Mouse (Mus musculus) neural tube, embryonic 11.5 days (tissue): ENCODE measurements around the gene 2310030G06Rik. TPM values are rescaled to one million over a fixed set of nuclear protein-coding genes. Genes with fewer than 3 reads are reported as not detected.
A peak's percentile ranks its signal among the peaks of the same experiment; 100 is the strongest.

ENCODE experiments used
- ATAC-seq: fragments of 200-750 bp; cut with Nextera tagmentation; 2 replicates; pipeline ENCODE4 v1.8.0; 2017; ENCODE audit warnings: moderate number of reproducible peaks, mild to moderate bottlenecking, moderate TSS enrichment, moderate library complexity; ENCODE audit not compliant: insufficient read depth, low FRiP score, low TSS enrichment
- DNase-seq: peaks from one replicate; pipeline ENCODE4 v3.0.0-alpha.2; 2015; ENCODE audit warnings: low spot score
- H3K27ac ChIP-seq: fragments of 300-500 bp; sonication (generic); 2 replicates; pipeline ENCODE4 v1.5.1; 2014; ENCODE audit warnings: low read depth, mild to moderate bottlenecking, low read length
- H3K27me3 ChIP-seq: fragments of 300-500 bp; sonication (generic); 2 replicates; pipeline ENCODE4 v1.6.1; 2014; ENCODE audit warnings: mild to moderate bottlenecking, low read length, mixed read lengths; ENCODE audit not compliant: control insufficient read depth, insufficient read depth
- H3K36me3 ChIP-seq: fragments of 300-500 bp; sonication (generic); 2 replicates; pipeline ENCODE4 v1.6.1; 2014; ENCODE audit warnings: mild to moderate bottlenecking, low read length, moderate library complexity, mixed read lengths; ENCODE audit not compliant: control insufficient read depth, insufficient read depth
- H3K4me1 ChIP-seq: fragments of 300-500 bp; sonication (generic); 2 replicates; pipeline ENCODE4 v1.6.1; 2014; ENCODE audit warnings: low read length, mixed read lengths; ENCODE audit not compliant: control insufficient read depth, insufficient read depth
- H3K4me2 ChIP-seq: fragments of 300-500 bp; sonication (generic); 2 replicates; pipeline ENCODE4 v1.6.1; 2014; ENCODE audit warnings: low read depth, mild to moderate bottlenecking, moderate library complexity
- H3K4me3 ChIP-seq: fragments of 300-500 bp; sonication (generic); 2 replicates; pipeline ENCODE4 v1.5.1; 2014; ENCODE audit warnings: low read depth, low read length
- H3K9ac ChIP-seq: fragments of 300-500 bp; sonication (generic); 2 replicates; pipeline ENCODE4 v1.6.1; 2014; ENCODE audit warnings: mild to moderate bottlenecking, low read length
- H3K9me3 ChIP-seq: fragments of 300-500 bp; sonication (generic); 2 replicates; pipeline ENCODE4 v1.6.1; 2016; ENCODE audit warnings: low read length; ENCODE audit not compliant: control insufficient read depth
- WGBS: fragments of 180-500 bp; shearing (Covaris S2); extraction: QIAGEN DNeasy Blood & Tissue Kit; methylation state at CpG from one replicate; pipeline ENCODE4 v1.1.7; 2014; 5-methylcytosine and 5-hydroxymethylcytosine counted together
- polyA plus RNA-seq: library from polyadenylated mRNA; unstranded; fragments of >200 nt; fragmentation: Nextera tagmentation; extraction: Ambion mirVana; gene quantifications from 2 replicates; pipeline ENCODE4 v1.2.1, GENCODE M21; 2014

2310030G06Rik gene
- polyA plus RNA-seq, 1 experiment from 2014 or later = 1.1 TPM

DNA sequence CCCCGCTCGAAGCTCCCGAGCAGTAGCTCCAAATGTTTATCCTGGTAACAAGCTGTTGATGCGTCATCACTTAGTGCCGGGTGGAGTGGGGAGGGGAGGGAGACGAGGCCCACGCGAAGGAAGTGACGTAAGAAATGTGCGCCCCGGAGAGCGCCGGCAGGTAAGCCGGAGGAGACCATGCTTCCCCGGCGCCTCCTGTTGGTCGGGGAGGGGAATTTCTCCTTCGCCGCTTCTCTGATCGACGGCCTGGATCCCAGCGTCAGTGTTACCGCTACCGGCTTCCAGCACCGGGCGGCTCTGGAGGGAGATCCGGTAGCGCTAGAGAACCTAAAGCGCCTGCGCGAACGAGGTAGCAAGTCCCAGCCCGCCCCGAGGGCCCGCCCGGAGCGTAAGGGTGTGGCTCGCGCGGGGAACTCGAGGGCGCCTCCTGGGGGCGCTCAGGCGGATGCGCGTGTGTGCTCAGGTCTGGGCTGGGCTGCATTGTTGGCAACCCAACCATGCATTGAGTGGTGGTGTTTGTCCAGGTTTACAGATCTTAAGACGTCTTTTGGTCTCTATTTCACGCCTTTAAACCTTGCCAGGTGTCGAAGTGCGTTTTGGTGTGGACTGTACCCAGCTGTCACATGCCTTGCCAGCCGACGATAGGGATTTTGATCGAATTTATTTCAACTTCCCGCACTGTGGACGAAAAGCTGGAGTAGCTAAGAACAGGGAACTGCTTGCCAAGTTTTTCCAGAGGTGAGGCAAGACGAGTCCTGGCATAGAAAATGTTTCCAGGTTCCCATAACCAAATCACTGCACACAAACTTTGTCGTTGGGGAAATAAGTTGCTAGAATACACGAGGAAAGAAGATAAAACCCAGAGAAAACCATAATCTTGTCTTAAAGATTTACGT, 22.0 kb upstream of the 2310030G06Rik start, which contains the start of gene Fdxacb1:
TSS of gene Fdxacb1 (plus strand) at position 130 of the 896 bp plus-strand sequence.
- peak within 1 kb of the TSS; percentile 71 for H3K4me2 ChIP-seq
- peak; percentile 97 for DNase-seq
- WGBS = 5% methylated on average over 59 of the region's 59 CpGs
- H3K27me3 ChIP-seq = no peaks in the 10 kb centered on the region
- no peaks in the 10 kb centered on the region for H3K36me3 ChIP-seq
- peak within 1 kb of the TSS; percentile 59 for H3K4me3 ChIP-seq
- ATAC-seq = peak; percentile 95
- H3K9me3 ChIP-seq = no peaks in the 10 kb centered on the region
- H3K9ac ChIP-seq = peak within 1 kb of the TSS; percentile 65
- H3K4me1 ChIP-seq = no peaks in the 10 kb centered on the region; the same call in 1 of the 2 replicates
- peak within 1 kb of the TSS; percentile 68 for H3K27ac ChIP-seq

- Histone ChIP-seq H3K9ac (peak overlapping the region; percentile 65), H3K4me3 (peak overlapping the region; percentile 59), H3K36me3 (no peaks in the 10 kb centered on the region), H3K4me2 (peak overlapping the region; percentile 71), H3K9me3 (no peaks in the 10 kb centered on the region), H3K27ac (no peak overlapping the region), H3K4me1 (no peaks in the 10 kb centered on the region; the same call in 1 of the 2 replicates), H3K27me3 (no peaks in the 10 kb centered on the region)
- no peak for DNase-seq
- 8% methylated on average over 17 of the region's 17 CpGs for WGBS
- ATAC-seq = no peak
Measured at GRCm38 (mm10) chr9:50767531-50768106, 21.3 kb upstream of the 2310030G06Rik start.

- H3K4me3 ChIP-seq = no peak overlapping the region
- no peak overlapping the region for H3K27ac ChIP-seq
- no peak overlapping the region for H3K4me2 ChIP-seq
- no peaks in the 10 kb centered on the region for H3K27me3 ChIP-seq
- ATAC-seq = no peak
- no peaks in the 10 kb centered on the region; the same call in 1 of the 2 replicates for H3K4me1 ChIP-seq
- no peak for DNase-seq
- 69% methylated on average over 1 of the region's 1 CpGs for WGBS
- no peaks in the 10 kb centered on the region for H3K9me3 ChIP-seq
- no peaks in the 10 kb centered on the region for H3K36me3 ChIP-seq
- H3K9ac ChIP-seq = no peak overlapping the region
Measured at GRCm38 (mm10) chr9:50763331-50763730, 17.0 kb upstream of the 2310030G06Rik start.

DNA sequence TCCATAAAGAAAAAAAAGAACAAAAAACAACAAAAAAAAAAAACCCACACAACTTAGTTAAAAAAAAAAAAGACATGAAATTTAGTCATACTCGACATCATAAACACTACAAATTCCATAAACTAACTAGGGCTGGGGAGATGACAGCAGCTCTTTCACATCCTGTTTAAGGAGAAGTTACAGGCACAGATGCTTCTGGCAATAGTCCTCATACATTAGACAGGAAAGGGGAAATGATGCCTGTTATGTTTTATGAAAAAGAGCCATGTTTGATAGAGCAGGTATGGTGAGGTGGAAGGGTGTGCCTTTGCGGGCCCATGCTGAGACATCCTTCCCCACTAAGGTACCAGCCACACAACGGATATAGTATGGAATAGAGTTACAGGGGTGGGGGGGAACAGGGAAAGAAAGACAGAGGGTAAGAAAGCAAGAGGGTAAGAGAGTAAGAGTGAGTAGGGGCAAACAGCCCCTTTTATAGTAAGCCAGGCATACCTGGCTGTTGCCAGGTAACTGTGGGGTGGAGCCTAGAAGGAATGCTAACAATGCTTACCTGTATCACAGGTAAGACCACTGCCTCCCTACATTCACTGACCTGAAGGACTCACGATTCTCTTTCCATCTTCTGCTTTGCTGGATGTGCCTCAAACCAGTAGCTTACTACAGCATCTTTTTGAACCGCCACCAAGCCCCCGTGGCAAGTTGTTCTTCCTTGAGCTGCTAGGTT, 15.3 kb upstream of the 2310030G06Rik start:
- H3K4me3 ChIP-seq = no peak overlapping the region

DNA sequence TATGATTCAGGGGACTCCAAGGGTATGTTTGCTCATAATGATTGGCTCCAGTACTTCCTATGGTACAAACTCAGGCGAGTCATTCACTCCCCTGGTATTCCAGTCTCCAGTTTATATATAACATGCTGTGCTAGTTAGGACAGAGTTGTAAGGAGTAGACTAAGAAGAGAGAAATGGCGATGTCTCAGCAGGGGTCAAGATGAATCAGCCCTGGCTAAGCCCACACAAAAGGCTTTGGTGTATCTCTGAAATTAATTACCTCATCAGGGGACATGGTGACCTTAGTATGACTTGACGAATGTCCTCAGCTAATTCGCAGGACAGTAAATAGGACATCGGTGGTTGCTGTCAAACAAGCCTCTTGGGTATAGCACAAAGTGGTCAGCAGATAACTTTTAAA, 10.4 kb upstream of the 2310030G06Rik start:
- ATAC-seq (no peak), DNase-seq (no peak)
- Histone ChIP-seq H3K9me3 (no peaks in the 10 kb centered on the region), H3K4me2 (no peak overlapping the region), H3K27ac (no peak overlapping the region), H3K9ac (no peak overlapping the region), H3K27me3 (no peaks in the 10 kb centered on the region), H3K4me3 (no peak overlapping the region), H3K4me1 (no peaks in the 10 kb centered on the region), H3K36me3 (no peaks in the 10 kb centered on the region)
- WGBS = 37% methylated on average over 5 of the region's 5 CpGs

More for the DNA sequence above, 15.3 kb upstream of the 2310030G06Rik start:
- WGBS = 76% methylated on average over 6 of the region's 6 CpGs
- Histone ChIP-seq H3K4me2 (no peak overlapping the region), H3K9ac (no peak overlapping the region), H3K27me3 (no peaks in the 10 kb centered on the region), H3K4me1 (no peaks in the 10 kb centered on the region), H3K9me3 (no peaks in the 10 kb centered on the region), H3K36me3 (no peaks in the 10 kb centered on the region), H3K27ac (no peak overlapping the region)
- ATAC-seq (no peak), DNase-seq (no peak)

GRCm38 (mm10) chr9:50753947-50754346, 7.6 kb upstream of the 2310030G06Rik start:
- ATAC-seq (no peak), DNase-seq (no peak)
- H3K9me3 ChIP-seq = no peaks in the 10 kb centered on the region
- H3K36me3 ChIP-seq = no peaks in the 10 kb centered on the region
- no peak overlapping the region for H3K4me3 ChIP-seq
- no peaks in the 10 kb centered on the region for H3K4me1 ChIP-seq
- no peaks in the 10 kb centered on the region for H3K27me3 ChIP-seq
- 77% methylated on average over 7 of the region's 7 CpGs for WGBS
- H3K4me2 ChIP-seq = no peak overlapping the region
- no peak overlapping the region for H3K9ac ChIP-seq
- H3K27ac ChIP-seq = no peak overlapping the region

GRCm38 (mm10) chr9:50752784-50753615, 6.7 kb upstream of the 2310030G06Rik start:
- WGBS = 75% methylated on average over 17 of the region's 17 CpGs
- no peak overlapping the region for H3K4me2 ChIP-seq
- DNase-seq (no peak), ATAC-seq (no peak)
- H3K36me3 ChIP-seq = no peaks in the 10 kb centered on the region
- no peaks in the 10 kb centered on the region for H3K4me1 ChIP-seq
- H3K27ac ChIP-seq = no peak overlapping the region
- H3K4me3 ChIP-seq = no peak overlapping the region
- no peak overlapping the region for H3K9ac ChIP-seq
- no peaks in the 10 kb centered on the region for H3K27me3 ChIP-seq
- H3K9me3 ChIP-seq = no peaks in the 10 kb centered on the region

DNA sequence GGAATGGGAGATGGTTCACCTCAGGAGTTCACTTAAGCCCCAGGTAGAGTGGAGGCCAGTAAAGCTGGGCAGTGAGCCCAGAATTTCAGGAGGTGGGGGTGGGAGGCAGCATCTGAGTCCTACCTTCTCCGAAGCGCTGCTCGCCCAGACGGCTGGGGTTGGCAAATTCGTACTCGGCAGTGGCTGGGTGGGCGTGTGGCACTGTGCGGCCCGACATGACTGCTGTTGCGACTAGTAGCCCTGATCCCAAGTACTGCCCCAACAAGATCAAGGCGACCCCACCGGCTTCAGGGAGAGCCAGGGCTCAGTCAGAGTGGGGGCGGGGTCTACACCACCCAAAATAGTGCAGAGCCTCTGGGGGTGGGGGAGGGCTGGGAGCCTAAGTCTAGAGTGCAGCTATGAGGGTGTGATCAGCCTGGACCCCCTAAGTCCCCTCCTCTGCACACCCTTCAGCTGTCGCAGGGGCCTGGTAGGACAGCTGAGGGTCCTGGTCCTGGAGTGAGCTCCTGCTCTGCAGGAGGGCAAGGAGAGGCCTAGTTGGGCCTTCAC, 5.8 kb upstream of the 2310030G06Rik start, which contains the start of gene Hspb2:
TSS of gene Hspb2 (minus strand) at position 301 of the 549 bp plus-strand sequence.
- no peak within 1 kb of the TSS for H3K4me2 ChIP-seq
- H3K9ac ChIP-seq = no peak within 1 kb of the TSS
- no peak within 1 kb of the TSS for H3K4me3 ChIP-seq
- no peak for DNase-seq
- H3K4me1 ChIP-seq = no peaks in the 10 kb centered on the region
- no peak for ATAC-seq
- no peaks in the 10 kb centered on the region for H3K9me3 ChIP-seq
- no peaks in the 10 kb centered on the region for H3K36me3 ChIP-seq
- H3K27me3 ChIP-seq = no peaks in the 10 kb centered on the region
- H3K27ac ChIP-seq = no peak within 1 kb of the TSS
- WGBS = 76% methylated on average over 14 of the region's 14 CpGs
